Mouse (Mus musculus): Measurements from ENCODE around the gene Kctd17. TPM values are rescaled to one million over a fixed set of nuclear protein-coding genes. Genes with fewer than 3 reads are reported as not detected.

The Kctd17 gene
- polyA plus RNA-seq, 1 experiment from 2014 or later = 27.4 TPM

DNA sequence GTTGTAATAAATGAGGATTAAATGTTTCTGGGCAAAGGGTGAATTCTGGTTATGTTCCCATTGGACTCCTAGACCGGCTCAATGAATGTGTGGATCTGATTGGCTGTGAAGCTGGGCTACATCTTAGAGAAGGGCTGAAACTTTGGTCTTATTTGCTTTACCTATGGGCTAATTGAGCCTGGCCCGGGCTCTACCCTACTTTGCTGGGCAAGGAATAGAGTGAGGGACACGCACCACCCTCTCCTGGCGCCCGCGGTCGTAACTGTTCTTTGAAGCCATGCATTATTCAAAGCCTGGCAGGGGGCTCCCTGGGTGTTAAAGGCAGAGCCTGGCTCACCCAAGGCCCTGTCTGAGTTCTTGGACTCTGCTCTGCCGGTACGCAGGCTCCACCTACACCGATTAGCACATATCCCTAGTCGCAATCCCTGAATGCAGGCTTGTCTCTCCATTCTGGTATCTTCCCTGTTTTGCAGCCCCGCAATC is 18.8 kb upstream of the Kctd17 start:
- H3K36me3 ChIP-seq (ENCODE audit: insufficient read depth, low read length) = no peaks in the 10 kb centered on the region
- H3K4me1 ChIP-seq (ENCODE audit: insufficient read depth, low read depth, low read length) = peaks cover 11% of the 10 kb centered on the region; the same call in 1 of the 2 replicates
- 37% methylated on average over 12 of the region's 12 CpGs for WGBS
- H3K9ac ChIP-seq (replicated peaks; ENCODE audit: low read depth) = no peak overlapping the region
- DNase-seq (ENCODE audit: low spot score) (no peak), ATAC-seq (no peak)
- H3K9me3 ChIP-seq (ENCODE audit: low read length) = no peaks in the 10 kb centered on the region
- H3K27me3 ChIP-seq (replicated peaks; ENCODE audit: insufficient read depth, low read length) = no peaks in the 10 kb centered on the region
- peak overlapping the region; percentile 12; the same call in 1 of the 2 replicates for H3K4me2 ChIP-seq (replicated peaks; ENCODE audit: low read depth, low read length)
- TF ChIP-seq CTCF (IDR thresholded peaks at IDR 0.05) (no peak), EP300 (IDR thresholded peaks at IDR 0.05) (no peak)
- H3K4me3 ChIP-seq (ENCODE audit: low read depth, low read length) = peak overlapping the region; percentile 8; the same call in 1 of the 2 replicates
- no peak overlapping the region for H3K27ac ChIP-seq (ENCODE audit: low read length)

DNA sequence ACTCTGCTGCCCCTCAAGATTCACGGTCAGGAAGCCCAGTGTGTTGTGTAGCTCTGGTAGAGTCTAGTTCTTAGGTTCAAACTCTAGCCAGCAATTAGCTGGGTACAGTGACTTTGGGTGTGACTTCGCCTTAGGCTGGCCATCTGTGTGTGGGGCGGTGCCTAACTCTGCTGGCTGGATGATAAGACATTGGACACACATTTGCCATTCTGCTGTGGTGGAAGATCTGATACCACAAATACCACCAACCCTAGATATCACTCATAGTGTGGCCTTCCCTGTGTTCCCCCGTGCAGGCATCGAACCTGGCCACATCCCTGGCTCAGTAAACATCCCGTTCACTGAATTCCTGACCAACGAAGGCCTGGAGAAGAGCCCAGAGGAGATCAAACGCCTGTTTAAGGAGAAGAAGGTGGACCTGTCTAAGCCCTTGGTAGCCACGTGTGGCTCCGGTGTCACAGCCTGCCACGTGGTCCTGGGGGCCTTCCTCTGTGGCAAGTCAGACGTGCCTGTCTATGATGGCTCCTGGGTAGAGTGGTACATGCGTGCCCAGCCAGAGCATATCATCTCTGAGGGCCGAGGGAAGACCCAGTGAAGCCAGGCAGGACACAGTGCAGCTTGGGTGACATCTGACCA is 15.2 kb upstream of the Kctd17 start:
- WGBS = 80% methylated on average over 14 of the region's 14 CpGs
- H3K36me3 ChIP-seq (ENCODE audit: insufficient read depth, low read length) = no peaks in the 10 kb centered on the region
- no peak for DNase-seq (ENCODE audit: low spot score)
- H3K4me1 ChIP-seq (ENCODE audit: insufficient read depth, low read depth, low read length) = peaks cover 6% of the 10 kb centered on the region; the same call in 1 of the 2 replicates
- no peak for TF ChIP-seq CTCF (IDR thresholded peaks at IDR 0.05)
- TF ChIP-seq EP300 (IDR thresholded peaks at IDR 0.05) = no peak
- H3K9me3 ChIP-seq (ENCODE audit: low read length) = no peaks in the 10 kb centered on the region
- H3K27ac ChIP-seq (ENCODE audit: low read length) = no peak overlapping the region
- no peak overlapping the region for H3K4me2 ChIP-seq (replicated peaks; ENCODE audit: low read depth, low read length)
- no peak for ATAC-seq
- no peak overlapping the region for H3K4me3 ChIP-seq (ENCODE audit: low read depth, low read length)
- H3K9ac ChIP-seq (replicated peaks; ENCODE audit: low read depth) = no peak overlapping the region
- H3K27me3 ChIP-seq (replicated peaks; ENCODE audit: insufficient read depth, low read length) = no peaks in the 10 kb centered on the region

DNA sequence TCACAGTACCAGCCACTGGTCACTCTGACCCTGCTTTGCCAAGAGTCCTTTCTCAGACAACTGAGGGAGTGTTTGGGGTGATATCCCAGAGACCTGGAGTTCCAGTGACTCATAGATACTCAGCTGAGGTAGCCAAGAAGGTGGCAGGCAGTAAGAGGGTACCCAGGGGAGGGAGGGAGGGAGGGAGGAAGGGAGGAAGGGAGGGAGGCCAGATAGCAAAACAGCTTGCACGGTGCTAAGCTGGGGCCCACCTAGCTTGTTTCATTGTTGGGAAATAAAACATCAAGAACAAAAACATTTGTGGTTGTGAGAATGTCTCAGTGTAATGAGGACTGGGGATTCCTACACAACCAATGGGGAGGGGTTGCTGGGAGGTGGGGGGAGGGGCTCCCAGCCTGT is 14.6 kb upstream of the Kctd17 start:
- Histone ChIP-seq H3K4me1 (ENCODE audit: insufficient read depth, low read depth, low read length) (peaks cover 6% of the 10 kb centered on the region; the same call in 1 of the 2 replicates), H3K27me3 (replicated peaks; ENCODE audit: insufficient read depth, low read length) (no peaks in the 10 kb centered on the region), H3K27ac (ENCODE audit: low read length) (no peak overlapping the region), H3K4me2 (replicated peaks; ENCODE audit: low read depth, low read length) (no peak overlapping the region), H3K9me3 (ENCODE audit: low read length) (no peaks in the 10 kb centered on the region), H3K9ac (replicated peaks; ENCODE audit: low read depth) (no peak overlapping the region), H3K36me3 (ENCODE audit: insufficient read depth, low read length) (no peaks in the 10 kb centered on the region), H3K4me3 (ENCODE audit: low read depth, low read length) (no peak overlapping the region)
- no peak for TF ChIP-seq CTCF (IDR thresholded peaks at IDR 0.05)
- no peak for TF ChIP-seq EP300 (IDR thresholded peaks at IDR 0.05)
- ATAC-seq (no peak), DNase-seq (ENCODE audit: low spot score) (no peak)
- 35% methylated on average over 1 of the region's 1 CpGs for WGBS

DNA sequence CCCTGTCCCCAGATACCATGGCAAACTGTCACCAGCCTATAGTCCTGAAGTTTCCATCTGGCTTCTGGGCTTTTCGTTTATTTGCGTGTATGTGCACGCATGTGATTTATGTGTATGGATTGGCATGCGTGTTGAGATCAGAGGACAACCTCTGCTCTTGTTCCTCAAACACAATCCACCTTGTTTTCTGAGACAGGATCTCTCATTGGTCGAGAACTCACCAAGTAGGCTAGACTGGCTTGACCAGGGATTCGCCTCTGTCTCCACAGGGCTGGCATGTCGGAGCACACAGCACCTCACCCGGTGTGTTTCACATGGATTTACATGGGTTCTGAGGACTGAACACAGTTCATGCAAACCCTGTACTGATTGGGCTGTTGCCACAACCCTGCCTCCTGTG is 14.2 kb upstream of the Kctd17 start:
- H3K27me3 ChIP-seq (replicated peaks; ENCODE audit: insufficient read depth, low read length) = no peaks in the 10 kb centered on the region
- WGBS = 90% methylated on average over 8 of the region's 8 CpGs
- DNase-seq (ENCODE audit: low spot score) (no peak), ATAC-seq (no peak)
- H3K36me3 ChIP-seq (ENCODE audit: insufficient read depth, low read length) = no peaks in the 10 kb centered on the region
- no peak overlapping the region for H3K4me3 ChIP-seq (ENCODE audit: low read depth, low read length)
- H3K9ac ChIP-seq (replicated peaks; ENCODE audit: low read depth) = no peak overlapping the region
- H3K9me3 ChIP-seq (ENCODE audit: low read length) = no peaks in the 10 kb centered on the region
- H3K4me1 ChIP-seq (ENCODE audit: insufficient read depth, low read depth, low read length) = peaks cover 6% of the 10 kb centered on the region; the same call in 1 of the 2 replicates
- TF ChIP-seq CTCF (IDR thresholded peaks at IDR 0.05) (no peak), EP300 (IDR thresholded peaks at IDR 0.05) (no peak)
- H3K27ac ChIP-seq (ENCODE audit: low read length) = no peak overlapping the region
- H3K4me2 ChIP-seq (replicated peaks; ENCODE audit: low read depth, low read length) = no peak overlapping the region

DNA sequence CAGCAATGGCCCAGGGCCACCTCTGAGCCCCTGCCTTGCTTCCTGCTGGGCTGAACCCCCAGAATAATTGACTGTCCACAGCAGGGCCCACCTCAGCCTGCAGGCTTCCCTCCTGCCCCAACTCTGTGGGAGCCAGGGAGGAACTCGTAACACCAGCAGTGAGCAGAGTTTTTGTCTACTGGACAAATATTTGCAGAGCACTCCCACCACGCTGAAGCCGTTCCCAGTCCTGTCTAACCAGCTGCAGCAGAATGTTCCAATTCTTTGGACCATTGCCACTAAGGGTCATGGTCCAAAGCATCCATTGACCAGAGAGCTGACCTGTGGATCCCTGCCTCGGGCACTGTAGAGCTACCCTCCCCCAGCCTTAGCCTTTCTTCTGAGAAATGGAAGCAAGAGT is 11.4 kb upstream of the Kctd17 start:
- no peaks in the 10 kb centered on the region for H3K9me3 ChIP-seq (ENCODE audit: low read length)
- H3K4me1 ChIP-seq (ENCODE audit: insufficient read depth, low read depth, low read length) = peaks cover 6% of the 10 kb centered on the region; the same call in 1 of the 2 replicates
- peak; percentile 83 for ATAC-seq
- peak overlapping the region; percentile 47 for H3K27ac ChIP-seq (ENCODE audit: low read length)
- no peak; the same call in 1 of the 2 replicates for TF ChIP-seq EP300 (IDR thresholded peaks at IDR 0.05)
- TF ChIP-seq CTCF (IDR thresholded peaks at IDR 0.05) = no peak
- WGBS = 22% methylated on average over 4 of the region's 4 CpGs
- peak; percentile 86 for DNase-seq (ENCODE audit: low spot score)
- no peak overlapping the region for H3K9ac ChIP-seq (replicated peaks; ENCODE audit: low read depth)
- H3K27me3 ChIP-seq (replicated peaks; ENCODE audit: insufficient read depth, low read length) = no peaks in the 10 kb centered on the region
- H3K4me3 ChIP-seq (ENCODE audit: low read depth, low read length) = no peak overlapping the region
- H3K4me2 ChIP-seq (replicated peaks; ENCODE audit: low read depth, low read length) = no peak overlapping the region
- H3K36me3 ChIP-seq (ENCODE audit: insufficient read depth, low read length) = no peaks in the 10 kb centered on the region

DNA sequence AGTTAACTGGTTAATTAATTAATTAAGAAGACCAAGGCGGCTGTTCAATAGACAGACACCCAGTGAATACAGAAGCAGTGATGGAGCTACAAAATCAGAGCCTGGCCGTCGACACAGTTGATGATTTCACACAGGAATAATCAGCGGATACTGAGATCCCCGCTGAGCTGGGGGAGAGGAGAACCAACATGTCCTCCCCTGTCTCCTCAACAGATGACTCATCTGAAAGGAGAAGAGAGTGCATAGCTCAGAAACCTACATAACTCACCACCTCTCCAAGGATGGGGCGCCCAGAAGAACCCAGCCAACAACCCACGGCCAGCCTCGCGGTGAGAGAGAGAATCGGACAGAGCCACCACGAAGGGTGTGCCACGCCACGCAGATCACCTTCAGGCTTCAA is 8.0 kb upstream of the Kctd17 start:
- ATAC-seq (no peak), DNase-seq (ENCODE audit: low spot score) (no peak)
- no peak for TF ChIP-seq CTCF (IDR thresholded peaks at IDR 0.05)
- no peak for TF ChIP-seq EP300 (IDR thresholded peaks at IDR 0.05)
- Histone ChIP-seq H3K27ac (ENCODE audit: low read length) (no peak overlapping the region), H3K9me3 (ENCODE audit: low read length) (no peaks in the 10 kb centered on the region), H3K27me3 (replicated peaks; ENCODE audit: insufficient read depth, low read length) (no peaks in the 10 kb centered on the region), H3K4me3 (ENCODE audit: low read depth, low read length) (no peak overlapping the region), H3K36me3 (ENCODE audit: insufficient read depth, low read length) (no peaks in the 10 kb centered on the region), H3K9ac (replicated peaks; ENCODE audit: low read depth) (no peak overlapping the region), H3K4me2 (replicated peaks; ENCODE audit: low read depth, low read length) (no peak overlapping the region), H3K4me1 (ENCODE audit: insufficient read depth, low read depth, low read length) (peaks cover 6% of the 10 kb centered on the region; the same call in 1 of the 2 replicates)
- 83% methylated on average over 13 of the region's 13 CpGs for WGBS
